Mouse (Mus musculus) fat pad, adult 2 months (tissue): ENCODE results near the gene Fam104a.
A peak's percentile ranks its signal among the peaks of the same experiment; 100 is the strongest.

ENCODE experiments used
- DNase-seq: peaks from one replicate; pipeline ENCODE4 v3.0.0-alpha.2; 2011; ENCODE audit warnings: low read depth, low spot score; ENCODE audit errors: extremely low read depth

The Fam104a gene

DNA sequence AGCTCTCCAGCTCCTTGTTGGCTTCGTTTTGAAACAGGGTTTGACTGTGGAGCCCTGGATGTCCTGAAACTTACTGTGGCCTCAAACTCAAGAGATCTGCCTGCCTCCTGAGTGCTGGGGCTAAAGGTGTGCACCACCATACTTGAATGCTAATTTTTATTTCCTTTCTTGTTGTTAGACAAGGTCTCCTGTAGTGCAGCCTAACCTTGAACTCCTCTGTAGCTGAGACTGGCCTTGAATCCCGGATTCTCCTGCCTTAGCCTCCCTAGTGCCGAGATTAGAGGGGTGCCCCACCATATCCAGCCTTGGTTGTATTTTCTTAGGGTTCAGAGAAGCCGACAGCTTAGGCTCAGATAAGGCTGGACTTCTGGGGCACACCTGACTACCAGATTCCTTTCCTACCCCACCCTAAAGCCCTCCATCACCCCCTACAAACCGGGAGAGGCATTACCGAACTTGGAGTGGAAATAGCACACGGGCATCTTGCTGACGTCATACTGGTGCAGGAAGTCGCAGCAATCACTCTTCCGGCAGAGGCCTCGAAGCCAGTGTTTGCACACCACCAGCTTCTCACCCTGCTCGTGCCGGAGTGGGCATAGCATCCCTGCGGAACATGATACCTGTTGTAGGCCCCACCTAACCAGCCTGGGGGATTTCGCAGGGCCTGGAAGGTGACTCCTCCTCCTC is 22.2 kb upstream of the Fam104a start:
- no peak for DNase-seq

DNA sequence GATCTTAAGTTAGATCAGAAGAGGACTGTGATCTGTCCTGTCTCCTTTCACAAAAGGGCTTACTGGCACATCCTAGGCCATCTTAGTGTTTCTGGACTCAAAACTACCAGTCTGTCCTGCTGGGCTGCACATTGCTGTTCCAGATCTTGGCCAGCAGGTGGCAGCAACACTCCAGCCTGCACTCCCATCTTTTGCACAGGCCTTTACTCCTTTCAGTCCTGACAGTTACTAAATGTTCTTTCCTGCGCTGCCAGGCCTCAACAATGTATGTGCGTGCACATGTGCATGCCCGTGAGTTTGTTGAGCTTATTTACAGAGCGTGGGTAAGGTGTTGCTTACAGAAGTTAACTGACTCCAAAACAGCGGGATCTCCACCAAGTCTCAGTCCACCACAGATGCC is 19.8 kb upstream of the Fam104a start:
- DNase-seq, result no peak

DNA sequence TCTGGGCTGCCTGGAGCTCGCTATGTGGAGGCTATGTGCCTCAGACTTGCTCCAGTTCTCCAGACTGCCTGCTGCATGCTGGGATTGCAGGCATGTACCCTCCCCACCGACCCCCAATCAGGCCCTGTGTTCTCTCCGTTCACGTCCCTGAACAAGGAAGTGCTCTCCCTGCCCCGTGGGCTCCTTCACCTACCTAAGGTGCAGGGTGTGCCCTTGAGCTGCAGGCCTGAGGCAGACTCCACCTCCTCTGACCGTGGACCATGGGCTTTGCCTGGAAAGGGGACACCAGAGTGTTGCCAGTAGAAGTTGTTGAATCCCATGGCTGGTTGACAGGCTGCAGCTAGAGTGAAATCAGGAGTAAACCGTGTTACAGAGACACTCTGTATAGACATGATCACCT is 15.7 kb upstream of the Fam104a start:
- DNase-seq, result no peak

DNA sequence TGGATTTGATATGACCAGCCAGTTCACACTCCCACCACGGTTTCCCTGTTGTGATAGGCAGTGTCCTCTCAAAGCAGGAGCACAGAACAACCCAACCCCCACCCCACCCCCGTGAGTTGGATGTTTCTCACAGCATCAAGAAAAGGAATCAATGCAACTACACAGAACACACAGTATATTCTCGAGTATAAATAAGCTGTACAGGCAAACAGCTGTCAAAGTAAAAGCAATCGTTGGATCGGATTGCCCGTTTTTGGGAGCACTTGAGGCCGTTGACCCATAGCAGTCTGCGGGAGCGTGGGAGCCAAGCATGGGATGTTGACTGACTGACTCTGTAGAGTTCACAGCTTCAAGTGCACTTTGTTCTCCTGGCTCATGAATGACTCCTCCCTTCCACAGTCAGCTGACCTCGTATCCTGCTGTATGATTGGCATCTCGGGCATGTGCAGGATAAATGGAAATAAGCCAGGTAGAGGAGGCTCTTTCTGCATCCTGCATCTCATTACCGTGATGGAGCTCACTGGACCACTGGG is 14.1 kb upstream of the Fam104a start:
- DNase-seq, result no peak

DNA sequence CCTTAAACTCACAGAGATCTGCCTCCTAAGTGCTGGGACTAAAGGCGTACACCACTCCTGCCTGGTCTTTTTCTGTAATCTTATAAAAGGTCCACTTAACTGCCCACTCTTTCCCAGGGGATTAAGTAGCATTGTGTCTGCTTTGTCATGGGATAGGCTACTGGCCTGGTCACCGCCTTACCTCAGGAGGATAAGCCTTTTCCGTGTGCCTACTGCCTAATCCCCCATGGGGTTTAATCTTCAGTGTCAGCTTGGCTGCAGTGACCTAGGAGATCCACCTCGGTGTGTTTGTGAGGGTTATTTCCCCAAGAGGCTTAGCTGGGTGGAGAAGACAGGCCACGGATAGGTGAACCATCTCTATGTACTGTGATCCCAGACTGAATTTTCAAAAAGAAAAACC is 13.6 kb upstream of the Fam104a start:
- DNase-seq, result no peak

DNA sequence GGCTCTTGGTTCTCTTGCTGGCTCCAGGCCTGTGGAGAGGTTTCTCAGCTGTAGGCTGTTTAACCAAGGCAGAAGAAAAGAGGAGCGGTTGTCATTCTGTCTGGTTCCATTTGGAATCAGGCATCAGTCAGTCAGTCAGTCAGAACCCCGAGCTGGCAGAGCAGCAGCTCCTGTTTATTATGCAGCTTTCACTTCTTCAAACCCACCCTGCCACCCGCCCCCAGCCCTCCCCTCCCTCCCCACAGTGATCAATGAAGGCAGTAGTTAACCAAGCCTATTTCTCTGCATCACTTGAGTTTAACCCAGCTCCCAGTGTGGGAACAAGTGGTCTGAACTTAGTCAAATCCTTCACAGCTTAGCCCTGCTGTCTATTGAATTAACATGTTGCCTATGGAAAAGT is 7.9 kb upstream of the Fam104a start:
- no peak for DNase-seq

DNA sequence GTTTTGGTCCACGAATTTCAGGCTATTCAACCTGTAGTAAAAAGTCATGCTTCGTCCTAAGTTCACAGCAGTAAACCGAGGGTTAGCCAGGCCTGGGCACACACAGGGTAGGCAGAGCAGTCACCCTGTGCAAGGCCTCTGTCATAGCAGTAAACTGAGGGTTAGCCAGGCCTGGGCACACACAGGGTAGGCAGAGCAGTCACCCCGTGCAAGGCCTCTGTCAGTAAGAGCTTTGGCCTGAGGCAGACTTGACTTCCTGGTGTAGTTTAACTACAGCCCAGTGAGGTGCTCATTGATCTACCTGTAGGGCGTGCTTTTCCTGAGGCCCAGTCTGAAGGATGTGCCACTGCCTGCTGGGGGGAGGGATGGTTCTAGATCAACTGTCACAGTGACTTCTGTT is 7.4 kb upstream of the Fam104a start:
- no peak for DNase-seq

DNA sequence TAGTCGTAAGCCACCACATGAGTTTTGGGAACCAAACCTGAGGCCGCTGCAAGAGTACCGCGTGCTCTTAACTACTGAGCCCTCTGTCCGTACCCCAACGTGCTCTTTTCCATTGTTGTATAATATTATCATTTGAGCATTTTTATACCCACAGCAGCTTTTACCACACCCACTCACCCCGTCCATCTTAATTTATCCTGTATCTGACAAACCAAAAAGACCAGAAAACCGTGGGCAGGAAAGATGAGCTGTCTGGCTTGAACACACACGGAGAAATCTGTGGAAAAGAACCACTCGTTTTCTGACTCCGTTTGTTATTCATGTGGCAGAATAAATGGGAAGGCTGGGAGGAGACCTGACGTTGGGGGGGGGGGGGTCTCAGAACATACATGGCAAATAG is 6.6 kb upstream of the Fam104a start:
- no peak for DNase-seq

DNA sequence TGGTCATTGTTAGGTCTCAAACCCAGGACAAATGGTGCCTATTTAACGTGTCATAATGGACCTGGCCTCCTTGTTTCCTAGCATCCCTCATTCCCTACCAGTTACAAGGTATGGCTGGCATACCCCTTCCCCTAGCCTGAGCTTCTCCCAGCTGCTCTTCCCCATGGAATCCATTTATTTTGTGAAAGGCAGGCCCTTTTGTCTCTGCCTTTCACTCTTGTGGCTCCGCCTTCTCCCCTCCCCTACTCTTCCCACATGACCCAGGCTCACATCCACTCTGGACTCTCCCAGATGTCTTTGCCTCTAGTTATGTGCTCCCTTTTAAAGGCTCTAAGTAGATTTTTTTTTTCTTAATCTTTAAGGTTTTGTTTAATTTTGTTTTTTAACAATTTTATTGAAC is 3.1 kb upstream of the Fam104a start:
- no peak for DNase-seq

DNA sequence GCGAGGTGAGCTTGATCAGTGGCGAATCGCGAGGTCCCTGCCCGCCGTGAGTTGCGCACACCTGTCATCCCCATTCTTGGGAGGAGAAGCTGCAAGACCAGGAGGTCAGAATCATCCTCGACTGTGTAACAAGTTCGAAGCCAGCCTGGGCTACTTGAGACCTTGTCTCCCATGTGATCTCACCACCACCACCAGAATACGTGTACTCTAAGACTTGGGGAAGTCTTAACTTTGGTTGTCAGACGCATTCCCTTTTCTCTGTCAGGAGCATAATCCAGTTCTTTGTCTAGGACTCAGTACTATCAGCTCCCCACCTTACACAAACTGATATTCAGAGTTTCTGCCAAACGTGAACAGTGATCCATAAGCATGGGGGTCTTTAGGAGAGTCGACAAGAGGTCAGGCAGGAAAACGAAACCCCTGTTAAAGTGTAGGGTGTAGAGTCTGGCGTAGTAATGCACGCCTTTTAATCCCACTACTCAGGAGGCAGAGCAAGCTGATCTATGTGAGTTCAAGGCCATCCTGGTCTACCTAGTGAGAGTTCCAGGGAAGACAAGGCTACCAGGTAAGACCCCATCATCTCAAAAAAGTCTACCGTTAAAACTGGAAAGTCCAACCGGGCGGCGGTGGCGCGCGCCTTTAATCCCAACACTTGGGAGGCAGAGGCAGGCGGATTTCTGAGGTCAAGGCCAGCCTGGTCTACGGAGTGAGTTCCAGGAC is 912 bp upstream of the Fam104a start:
- no peak for DNase-seq

DNA sequence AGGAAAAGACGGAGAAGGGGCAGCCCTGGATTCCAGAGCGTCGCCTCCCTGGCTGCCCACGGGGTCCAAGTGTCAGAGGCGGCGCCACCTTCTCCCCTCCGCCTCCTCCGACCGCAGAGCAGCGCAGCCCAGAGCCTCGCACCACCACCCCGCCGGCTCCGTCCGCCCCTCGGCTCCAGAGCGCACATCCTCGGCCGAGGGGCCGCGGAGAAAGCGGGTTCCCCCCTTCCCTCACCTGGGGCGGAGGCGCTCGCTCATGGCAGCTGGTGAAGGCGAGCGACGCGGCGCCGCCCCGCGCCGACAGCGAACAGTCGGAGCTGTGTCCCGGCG is 363 bp downstream of the Fam104a start:
- no peak for DNase-seq

DNA sequence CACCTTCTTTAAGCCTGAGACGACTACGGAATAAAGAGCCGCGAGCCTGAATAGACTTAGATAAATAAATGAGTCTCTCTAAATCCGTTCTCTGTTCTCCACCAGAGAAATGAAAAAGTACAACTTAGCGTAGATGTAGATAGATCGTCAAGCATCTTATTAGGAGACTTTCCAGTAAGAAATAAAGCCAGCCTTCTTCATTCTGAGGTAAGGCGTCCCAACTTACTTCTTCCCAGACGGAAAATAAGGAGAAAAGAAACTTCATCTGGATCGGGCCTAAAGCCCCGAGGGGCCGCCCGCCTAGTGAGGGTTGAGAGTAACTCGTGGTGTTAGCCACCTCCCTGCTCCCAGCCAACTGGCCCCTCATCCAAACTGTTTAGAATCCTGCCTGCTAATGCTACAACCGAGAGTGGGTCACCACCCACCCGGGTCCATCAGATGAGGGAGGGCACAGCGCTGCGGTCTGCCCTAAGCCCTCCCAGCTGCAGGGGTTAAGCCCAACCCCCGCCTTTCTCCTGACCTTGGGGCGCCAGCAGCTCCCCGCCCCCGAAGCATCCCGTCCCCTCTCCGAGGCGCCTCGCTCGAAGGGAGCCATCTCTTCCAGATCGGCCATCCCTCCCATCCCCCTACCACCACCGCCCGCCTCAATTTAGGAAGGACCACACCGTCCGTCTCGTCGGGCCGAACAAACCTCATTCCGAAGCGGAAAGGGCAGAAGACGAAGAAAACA is 893 bp downstream of the Fam104a start:
- DNase-seq, result no peak

DNA sequence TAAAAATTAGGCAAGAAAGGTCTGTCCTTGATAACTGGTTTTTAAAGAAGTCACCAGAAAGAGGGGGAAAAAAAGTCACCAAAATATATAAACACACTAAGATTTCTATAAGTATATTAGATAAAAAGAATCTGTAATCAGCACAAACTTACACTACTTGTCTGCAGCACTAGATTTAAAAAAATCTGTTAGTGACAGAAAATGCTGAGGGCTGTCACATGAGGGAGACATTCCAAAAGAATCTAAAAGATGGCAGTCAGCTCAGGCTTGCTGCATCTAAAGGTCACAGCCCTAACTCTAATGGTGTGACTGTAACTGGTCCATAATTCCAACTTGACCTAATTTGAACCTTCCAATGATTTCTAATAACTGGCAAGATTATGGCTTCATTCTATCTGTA is 2.0 kb downstream of the Fam104a start:
- no peak for DNase-seq

DNA sequence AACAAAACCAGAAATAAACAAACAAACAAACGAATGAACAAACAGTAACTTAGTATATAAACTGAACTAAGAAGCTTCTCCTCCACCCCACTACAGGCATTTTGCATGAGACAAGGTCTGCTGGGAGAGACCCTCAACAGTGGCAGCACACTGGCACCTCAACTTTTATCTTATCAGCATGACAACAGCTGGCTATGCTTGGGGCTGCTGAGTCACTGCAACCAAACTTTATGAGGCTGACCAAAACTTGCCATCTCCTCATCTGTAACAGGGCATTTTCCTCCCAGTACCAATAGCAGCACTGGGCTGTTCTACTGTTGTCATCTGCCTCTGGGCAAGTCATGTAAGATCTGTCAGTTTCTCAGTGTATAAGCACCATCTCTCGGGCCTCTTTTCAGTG is 3.0 kb downstream of the Fam104a start:
- no peak for DNase-seq

DNA sequence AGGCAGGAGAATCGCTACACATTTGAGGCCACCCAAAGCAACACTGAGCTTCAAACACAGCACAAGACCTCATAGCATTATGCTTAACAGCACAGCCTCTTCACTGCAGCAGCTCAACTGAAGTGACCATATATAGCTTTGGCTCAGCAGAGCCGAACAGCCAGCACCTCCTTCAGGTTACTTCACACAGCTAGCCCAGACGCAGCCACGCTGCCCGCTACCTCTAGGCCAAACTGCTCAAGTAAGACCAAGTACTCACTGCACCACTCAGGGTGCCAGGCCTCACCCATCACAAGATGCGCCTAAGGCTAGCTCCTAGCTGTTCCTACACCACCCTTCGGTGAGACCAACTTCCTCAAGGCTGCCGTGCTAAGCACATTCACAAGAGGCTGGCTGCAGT is 5.6 kb downstream of the Fam104a start:
- DNase-seq, result peak; percentile 37

DNA sequence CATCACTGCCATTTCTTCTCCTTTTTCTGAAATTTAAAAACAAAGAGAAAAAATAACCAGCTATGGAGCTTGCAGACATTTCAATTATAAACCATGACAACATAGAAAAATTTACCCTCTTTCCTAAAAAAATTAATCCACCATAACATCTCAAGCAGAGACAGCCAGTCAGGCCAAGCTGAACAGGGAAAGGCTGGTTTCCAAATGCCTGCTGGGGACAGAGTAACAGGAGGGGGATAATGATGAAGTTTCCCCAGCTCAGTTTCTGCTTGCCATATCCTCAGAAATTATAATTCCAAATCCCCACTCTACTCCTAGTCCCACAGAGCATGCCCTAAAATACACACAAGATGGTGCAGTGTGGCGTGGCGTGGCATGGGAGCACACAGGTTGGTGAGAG is 6.6 kb downstream of the Fam104a start:
- DNase-seq, result no peak

DNA sequence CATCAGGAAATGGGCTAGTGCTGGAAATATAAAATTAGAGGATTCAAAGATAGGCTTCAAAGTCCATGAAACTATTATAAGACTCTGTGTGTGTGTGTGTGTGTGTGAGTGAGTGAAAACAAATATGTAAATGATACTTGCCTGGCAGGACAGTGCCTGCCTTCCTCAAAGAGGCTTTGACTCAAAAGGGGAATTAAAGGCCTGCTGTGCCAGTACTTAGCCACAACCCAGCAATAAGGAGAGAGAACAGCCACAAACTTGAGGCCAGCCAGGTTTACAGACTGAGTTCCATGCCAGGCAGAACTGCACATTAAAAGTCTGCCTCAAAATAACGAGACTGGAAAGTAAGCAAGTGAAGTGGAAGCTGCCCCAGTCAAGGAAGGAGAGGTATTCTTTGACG is 7.1 kb downstream of the Fam104a start:
- no peak for DNase-seq

DNA sequence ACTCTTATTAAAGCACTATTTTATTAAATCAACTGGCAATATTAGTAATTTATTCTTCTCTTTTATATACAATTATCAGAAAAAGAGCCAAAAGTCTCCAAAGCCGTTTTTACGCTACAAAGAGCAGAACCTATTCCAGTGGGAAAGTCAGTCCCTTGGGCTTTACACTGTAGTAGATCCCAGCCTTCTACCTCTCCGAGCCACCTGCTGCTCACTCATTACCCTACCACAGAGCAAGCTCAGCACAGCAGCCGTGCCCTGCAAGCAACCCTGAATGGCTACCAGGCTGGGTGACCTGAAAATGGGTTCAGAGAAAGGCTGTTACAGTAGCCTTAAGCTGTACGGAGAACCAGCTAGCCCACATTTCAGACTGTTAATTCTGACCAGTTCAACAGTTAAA is 9.4 kb downstream of the Fam104a start:
- DNase-seq, result no peak

DNA sequence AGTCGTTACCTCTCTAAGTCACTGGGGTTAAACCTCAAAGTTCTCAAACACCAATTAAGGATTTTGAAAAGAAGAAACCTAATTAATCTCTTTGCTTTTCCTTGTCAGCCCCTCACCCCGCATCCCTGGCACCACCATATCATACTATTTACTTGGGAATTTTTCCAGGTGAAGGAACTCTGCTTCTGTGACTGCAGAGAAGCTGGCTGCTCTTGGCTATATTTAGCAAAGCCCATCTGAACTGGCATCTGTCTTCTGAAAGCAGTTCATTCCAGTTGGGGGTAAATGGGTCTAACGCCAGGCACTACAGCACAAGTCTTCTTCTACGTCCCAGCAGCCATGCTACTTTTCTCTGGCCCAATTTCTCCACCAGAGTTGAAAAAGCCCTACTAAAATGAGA is 10.3 kb downstream of the Fam104a start:
- no peak for DNase-seq

DNA sequence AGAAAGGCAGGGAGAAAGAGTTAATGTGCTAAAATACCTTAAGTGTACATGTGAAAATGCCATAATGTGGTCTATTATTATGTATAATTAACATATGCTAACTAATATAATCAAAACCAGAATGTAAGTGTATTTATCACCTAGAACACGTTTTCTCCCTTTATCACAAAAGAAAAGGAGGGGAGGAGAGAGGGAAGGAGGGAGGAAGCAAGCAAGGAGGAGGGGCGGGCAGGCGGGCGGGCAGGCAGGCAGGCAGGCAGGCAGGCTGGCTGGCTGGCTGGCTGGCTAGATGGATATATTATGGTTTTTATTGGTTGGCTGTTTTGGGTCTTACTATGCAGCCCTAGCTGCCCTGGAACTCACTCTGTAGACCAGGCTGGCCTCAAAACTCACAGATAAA is 14.2 kb downstream of the Fam104a start:
- DNase-seq, result no peak

DNA sequence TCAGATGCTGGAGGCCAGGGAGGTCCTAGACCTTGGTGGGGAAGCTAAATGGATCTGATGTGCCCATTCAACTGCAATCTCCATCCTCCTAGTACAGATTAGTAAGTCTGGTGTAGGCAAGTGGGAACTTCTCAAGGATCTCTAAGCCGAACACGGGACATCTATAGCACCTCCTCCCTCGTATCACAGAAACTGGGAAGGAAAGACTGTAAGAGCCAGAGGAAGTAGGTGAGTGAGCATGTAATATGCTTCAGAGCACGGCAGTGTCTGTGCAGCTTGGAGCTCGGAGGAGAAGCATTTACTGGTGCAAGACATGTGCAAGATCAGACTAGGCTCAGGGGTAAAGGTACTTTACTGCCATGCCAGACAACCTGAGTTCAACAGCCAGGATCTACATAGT is 15.1 kb downstream of the Fam104a start:
- DNase-seq, result no peak

DNA sequence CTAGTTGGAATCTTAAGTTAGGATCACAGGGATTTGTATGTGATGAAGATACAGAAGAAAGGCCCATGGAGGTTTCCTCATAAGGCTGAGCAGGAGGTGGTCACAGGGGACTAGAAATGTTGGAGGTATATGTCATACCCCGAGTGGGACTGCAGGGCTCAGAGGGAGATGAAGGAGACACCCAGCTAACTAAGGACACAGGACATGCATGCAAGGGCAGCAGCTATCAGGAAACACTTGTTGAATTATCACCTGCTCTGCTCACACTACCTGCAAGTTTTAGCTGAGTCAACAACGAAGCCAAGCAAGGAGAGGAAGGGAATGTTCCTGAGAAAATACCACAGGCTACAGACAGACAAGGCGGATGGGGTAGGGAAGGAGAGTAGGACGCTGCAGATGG is 16.3 kb downstream of the Fam104a start:
- DNase-seq, result no peak
